Mouse (Mus musculus): Measurements from ENCODE around the gene H2-T22.

The H2-T22 gene

GRCm38 (mm10) chr17:35998545-35999305, 43.8 kb downstream of the H2-T22 start:
- no peak for DNase-seq (ENCODE audit: low spot score)

- no peak for DNase-seq (ENCODE audit: low spot score)
Measured at GRCm38 (mm10) chr17:35997713-35998510, 44.6 kb downstream of the H2-T22 start.

GRCm38 (mm10) chr17:35996949-35997348, 45.6 kb downstream of the H2-T22 start:
- peak; percentile 98 for DNase-seq (ENCODE audit: low spot score)

GRCm38 (mm10) chr17:35994879-35995240, 47.7 kb downstream of the H2-T22 start:
- peak; percentile 17 for DNase-seq (ENCODE audit: low spot score)

GRCm38 (mm10) chr17:35994175-35994878, 48.2 kb downstream of the H2-T22 start:
- peak; percentile 79 for DNase-seq (ENCODE audit: low spot score)

- DNase-seq (ENCODE audit: low spot score), result peak; percentile 91
Measured at GRCm38 (mm10) chr17:35993675-35994074, 48.9 kb downstream of the H2-T22 start.

- DNase-seq (ENCODE audit: low spot score), result no peak
Measured at GRCm38 (mm10) chr17:35991781-35992180, 50.8 kb downstream of the H2-T22 start.
